Mouse (Mus musculus): Measurements from ENCODE around the gene Med12. TPM values are rescaled to one million over a fixed set of nuclear protein-coding genes. Genes with fewer than 3 reads are reported as not detected.
A peak's percentile ranks its signal among the peaks of the same experiment; 100 is the strongest.

Gene Med12
- total and polyA plus RNA-seq, 3 experiments = 20.9 to 68.0 TPM; not detected in 1

DNA sequence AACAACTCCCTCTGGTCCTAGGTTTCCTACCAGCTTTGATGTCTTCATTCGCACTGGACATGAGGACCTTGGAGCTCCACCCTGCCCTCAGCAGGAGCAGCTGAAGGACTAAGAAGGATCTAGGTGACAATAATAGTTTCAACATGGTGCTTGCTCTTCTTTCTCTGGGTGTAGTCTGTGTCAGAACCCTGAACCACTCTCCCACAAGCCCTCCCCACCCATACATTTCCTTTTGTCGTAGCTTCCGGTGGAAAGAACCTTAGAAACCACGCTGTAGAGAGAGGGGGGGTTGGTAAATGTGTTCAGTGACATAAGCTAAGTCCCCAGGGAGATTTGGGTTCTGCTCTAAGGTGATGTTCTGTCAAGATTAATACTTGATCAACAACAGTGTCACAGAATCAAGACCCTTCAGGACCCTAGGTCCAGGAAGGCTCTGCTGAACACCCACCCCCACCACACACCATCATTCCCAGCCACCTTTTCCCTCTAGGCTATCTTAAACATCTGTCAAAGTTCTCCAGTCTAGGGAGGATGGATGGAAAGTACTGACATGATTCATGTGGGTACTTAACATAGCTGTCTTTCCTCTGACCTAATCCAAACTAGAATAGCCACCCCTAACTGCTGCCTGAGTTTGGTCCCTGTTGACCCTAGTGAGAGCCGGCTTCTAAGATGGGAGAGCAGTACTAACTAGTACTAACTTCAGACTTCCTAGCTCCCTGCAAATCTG, 5.6 kb upstream of the Med12 start, which contains the start of gene Il2rg:
Gene Il2rg (minus strand): TSS at position 231 of the 730 bp plus-strand sequence.
- Histone ChIP-seq H3K9me3 (replicated peaks; ENCODE audit: insufficient read depth, low read length) (no peaks in the 10 kb centered on the region), H3K36me3 (ENCODE audit: control insufficient read depth in 1 of 2, insufficient read depth in 2 of 2, low read length in 2 of 2) (peaks cover 0 to 7% of the 10 kb centered on the region in 2 experiments; a peak in 2 of 4 replicates), H3K79me2 (ENCODE audit: control insufficient read depth, insufficient read depth, low read length, poor library complexity) (no peaks in the 10 kb centered on the region), H3K4me1 (ENCODE audit: control insufficient read depth in 1 of 2, insufficient read depth in 2 of 2, low read length in 2 of 2) (peaks cover 5 to 10% of the 10 kb centered on the region in 2 experiments; a peak in 3 of 4 replicates), H3K9ac (ENCODE audit: control insufficient read depth, low read depth, low read length, poor library complexity, severe bottlenecking) (peak within 1 kb of the TSS; percentile 31), H3K27me3 (ENCODE audit: control insufficient read depth in 1 of 2, insufficient read depth in 2 of 2, low read length in 2 of 2) (no peaks in the 10 kb centered on the region), H3K4me3 (ENCODE audit: control insufficient read depth in 1 of 2, insufficient read depth in 1 of 2, low read depth in 2 of 2, low read length in 2 of 2) (peak within 1 kb of the TSS; percentile 22 to 33; a peak in 3 of 4 replicates), H3K27ac (ENCODE audit: control insufficient read depth, low read depth, low read length) (0 out of 2 replicates have a peak within 1 kb of the TSS, but pooled peaks have one; percentile 4)
- DNase-seq (ENCODE audit: low read depth, low spot score) = no peak
- TF ChIP-seq BHLHE40 (IDR thresholded peaks at IDR 0.05; ENCODE audit: borderline replicate concordance, low read depth, low read length) (no peak), ZKSCAN1 (IDR thresholded peaks at IDR 0.05; ENCODE audit: low read depth, low read length) (no peak), EP300 (IDR thresholded peaks at IDR 0.05; ENCODE audit: low read depth in 1 of 2, low read length in 2 of 2) (no peak)

DNA sequence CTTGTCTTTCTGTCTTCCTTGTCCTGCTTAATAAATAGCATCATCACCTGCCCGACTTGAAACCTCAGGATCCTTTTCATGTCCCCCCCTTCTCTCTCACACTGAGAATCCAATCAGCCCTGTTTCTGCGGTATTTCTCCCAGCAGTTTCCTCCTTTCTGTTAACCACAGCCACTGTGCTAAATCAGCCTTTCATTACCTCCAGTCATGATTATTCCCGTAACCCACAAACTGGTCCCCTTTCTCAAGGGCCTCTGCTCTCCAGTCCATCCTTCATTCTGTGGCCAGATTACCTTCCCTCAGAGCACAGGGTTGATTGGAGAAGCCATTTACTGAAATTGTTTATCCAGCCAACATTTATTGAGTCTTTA, 5.1 kb upstream of the Med12 start, which contains the start of gene Gm20489:
Gene Gm20489 (minus strand): TSS at position 269 of the 370 bp plus-strand sequence.
- Histone ChIP-seq H3K9me3 (replicated peaks; ENCODE audit: insufficient read depth, low read length) (no peaks in the 10 kb centered on the region), H3K9ac (ENCODE audit: control insufficient read depth, low read depth, low read length, poor library complexity, severe bottlenecking) (peak within 1 kb of the TSS; percentile 31), H3K4me3 (ENCODE audit: control insufficient read depth in 1 of 2, insufficient read depth in 1 of 2, low read depth in 2 of 2, low read length in 2 of 2) (peak within 1 kb of the TSS; percentile 22 to 33; a peak in 3 of 4 replicates), H3K79me2 (ENCODE audit: control insufficient read depth, insufficient read depth, low read length, poor library complexity) (no peaks in the 10 kb centered on the region; the same call in 1 of the 2 replicates), H3K4me1 (ENCODE audit: control insufficient read depth in 1 of 2, insufficient read depth in 2 of 2, low read length in 2 of 2) (peaks cover 6 to 10% of the 10 kb centered on the region in 2 experiments; a peak in 3 of 4 replicates), H3K27ac (ENCODE audit: control insufficient read depth, low read depth, low read length) (0 out of 2 replicates have a peak within 1 kb of the TSS, but pooled peaks have one; percentile 4), H3K27me3 (ENCODE audit: control insufficient read depth in 1 of 2, insufficient read depth in 2 of 2, low read length in 2 of 2) (no peaks in the 10 kb centered on the region), H3K36me3 (ENCODE audit: control insufficient read depth in 1 of 2, insufficient read depth in 2 of 2, low read length in 2 of 2) (peaks cover 0 to 9% of the 10 kb centered on the region in 2 experiments; a peak in 2 of 4 replicates)
- TF ChIP-seq POLR2AphosphoS5 (IDR thresholded peaks at IDR 0.05; ENCODE audit: borderline replicate concordance, low read depth, low read length) = no peak
- no peak for TF ChIP-seq NELFE (IDR thresholded peaks at IDR 0.05; ENCODE audit: low read depth, low read length)
- no peak for TF ChIP-seq JUND (IDR thresholded peaks at IDR 0.05; ENCODE audit: low read depth, low read length)
- no peak for TF ChIP-seq ZNF384 (IDR thresholded peaks at IDR 0.05; ENCODE audit: low read depth, low read length)
- TF ChIP-seq HCFC1 (IDR thresholded peaks at IDR 0.05; ENCODE audit: low read depth, low read length) = no peak
- TF ChIP-seq MYC (IDR thresholded peaks at IDR 0.05; ENCODE audit: low read depth, low read length) = no peak
- TF ChIP-seq RAD21 (IDR thresholded peaks at IDR 0.05; ENCODE audit: low read depth, low read length) = no peak
- TF ChIP-seq SIN3A (IDR thresholded peaks at IDR 0.05; ENCODE audit: low read length) = no peak
- no peak for TF ChIP-seq ZMIZ1 (IDR thresholded peaks at IDR 0.05; ENCODE audit: low read depth, low read length)
- TF ChIP-seq RCOR1 (IDR thresholded peaks at IDR 0.05; ENCODE audit: low read depth, low read length) = no peak
- TF ChIP-seq UBTF (IDR thresholded peaks at IDR 0.05; ENCODE audit: borderline replicate concordance, insufficient read depth, low read depth, low read length) = no peak
- no peak for TF ChIP-seq MAX (IDR thresholded peaks at IDR 0.05; ENCODE audit: low read length)
- TF ChIP-seq SMC3 (IDR thresholded peaks at IDR 0.05; ENCODE audit: low read depth, low read length) = no peak
- no peak for TF ChIP-seq E2F4 (IDR thresholded peaks at IDR 0.05; ENCODE audit: borderline replicate concordance, low read depth, low read length)
- TF ChIP-seq CHD2 (IDR thresholded peaks at IDR 0.05; ENCODE audit: low read length) = no peak
- TF ChIP-seq MAFK (IDR thresholded peaks at IDR 0.05; ENCODE audit: borderline replicate concordance, low read depth, low read length) = no peak
- no peak for TF ChIP-seq POLR2AphosphoS2 (IDR thresholded peaks at IDR 0.05; ENCODE audit: low read length)
- no peak for DNase-seq (ENCODE audit: low read depth, low spot score)

All from MEL (cell line).